Mouse (Mus musculus): ENCODE measurements at regions not wholly inside any gene's neighbourhood (a gene's known extent, or its start where the extent isn't known, plus 50 kb on each side); places are given as distances from the start of the nearest gene placed in this dataset.

DNA sequence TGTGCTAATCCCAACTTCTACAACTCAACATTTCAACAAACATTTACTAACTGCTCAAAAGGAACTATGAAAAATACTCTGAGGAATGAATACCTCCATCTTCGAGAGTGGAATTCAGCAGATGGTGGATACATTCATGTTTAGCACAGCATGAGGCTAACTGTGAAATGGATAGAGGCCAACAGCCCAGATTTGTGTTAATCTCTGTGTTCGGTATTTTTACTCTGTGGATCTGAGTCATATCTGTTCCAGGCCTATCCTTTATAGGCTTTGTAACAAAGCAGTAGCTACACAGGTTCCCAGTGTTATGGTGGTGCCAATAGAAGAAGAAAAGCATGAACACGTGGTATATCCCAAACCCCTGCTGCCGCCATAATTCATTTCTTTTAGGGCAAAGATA, 148.4 kb upstream of the Fbxl7 start:
- no peaks in the 10 kb centered on the region for H3K9me3 ChIP-seq (ENCODE audit: control insufficient read depth, low read length)
- H3K27ac ChIP-seq (replicated peaks; ENCODE audit: low read depth, low read length): no peak overlapping the region
- no peaks in the 10 kb centered on the region for H3K4me1 ChIP-seq (ENCODE audit: control insufficient read depth, insufficient read depth, low read length)
- H3K9ac ChIP-seq (ENCODE audit: low read depth, low read length, severe bottlenecking): no peak overlapping the region
- no peaks in the 10 kb centered on the region for H3K36me3 ChIP-seq (ENCODE audit: control insufficient read depth, insufficient read depth, low read length)
- H3K27me3 ChIP-seq (ENCODE audit: control insufficient read depth, insufficient read depth, low read length): no peaks in the 10 kb centered on the region
- H3K4me3 ChIP-seq (replicated peaks; ENCODE audit: low read length): no peak overlapping the region
- no peak for TF ChIP-seq POLR2A (IDR thresholded peaks at IDR 0.05; ENCODE audit: borderline replicate concordance, extremely low read depth, insufficient read depth, insufficient read length)
- WGBS: 82% methylated on average over 4 of the region's 4 CpGs
- H3K4me2 ChIP-seq (replicated peaks; ENCODE audit: low read depth, low read length, severe bottlenecking): no peak overlapping the region
- ATAC-seq (ENCODE audit: low FRiP score, low read depth): no peak
- no peak for DNase-seq (ENCODE audit: low spot score)

- DNase-seq (ENCODE audit: low spot score): no peak
- H3K4me2 ChIP-seq (replicated peaks; ENCODE audit: low read depth, low read length, severe bottlenecking): no peak overlapping the region
- no peak for TF ChIP-seq POLR2A (IDR thresholded peaks at IDR 0.05; ENCODE audit: borderline replicate concordance, extremely low read depth, insufficient read depth, insufficient read length)
- H3K27me3 ChIP-seq (ENCODE audit: control insufficient read depth, insufficient read depth, low read length): no peaks in the 10 kb centered on the region
- ATAC-seq (ENCODE audit: low FRiP score, low read depth): no peak
- no peaks in the 10 kb centered on the region for H3K9me3 ChIP-seq (ENCODE audit: control insufficient read depth, low read length)
- H3K36me3 ChIP-seq (ENCODE audit: control insufficient read depth, insufficient read depth, low read length): no peaks in the 10 kb centered on the region
- no peaks in the 10 kb centered on the region for H3K4me1 ChIP-seq (ENCODE audit: control insufficient read depth, insufficient read depth, low read length)
- 82% methylated on average over 2 of the region's 2 CpGs for WGBS
- no peak overlapping the region for H3K27ac ChIP-seq (replicated peaks; ENCODE audit: low read depth, low read length)
- H3K9ac ChIP-seq (ENCODE audit: low read depth, low read length, severe bottlenecking): no peak overlapping the region
- no peak overlapping the region for H3K4me3 ChIP-seq (replicated peaks; ENCODE audit: low read length)
Observed at GRCm38 (mm10) chr15:27050673-27051072, 155.3 kb upstream of the Fbxl7 start.

GRCm38 (mm10) chr15:27063456-27063855, 168.1 kb upstream of the Fbxl7 start:
- no peak for DNase-seq (ENCODE audit: low spot score)

GRCm38 (mm10) chr15:27063971-27064370, 168.6 kb upstream of the Fbxl7 start:
- no peak overlapping the region for H3K4me2 ChIP-seq (replicated peaks; ENCODE audit: low read depth, low read length, severe bottlenecking)
- H3K4me1 ChIP-seq (ENCODE audit: control insufficient read depth, insufficient read depth, low read length): no peaks in the 10 kb centered on the region
- H3K36me3 ChIP-seq (ENCODE audit: control insufficient read depth, insufficient read depth, low read length): no peaks in the 10 kb centered on the region
- no peak for DNase-seq (ENCODE audit: low spot score)
- no peak overlapping the region for H3K4me3 ChIP-seq (replicated peaks; ENCODE audit: low read length)
- TF ChIP-seq POLR2A (IDR thresholded peaks at IDR 0.05; ENCODE audit: borderline replicate concordance, extremely low read depth, insufficient read depth, insufficient read length): no peak
- WGBS: 81% methylated on average over 4 of the region's 4 CpGs
- no peak overlapping the region for H3K27ac ChIP-seq (replicated peaks; ENCODE audit: low read depth, low read length)
- no peaks in the 10 kb centered on the region for H3K9me3 ChIP-seq (ENCODE audit: control insufficient read depth, low read length)
- ATAC-seq (ENCODE audit: low FRiP score, low read depth): no peak
- no peaks in the 10 kb centered on the region for H3K27me3 ChIP-seq (ENCODE audit: control insufficient read depth, insufficient read depth, low read length)
- H3K9ac ChIP-seq (ENCODE audit: low read depth, low read length, severe bottlenecking): no peak overlapping the region

More at GRCm38 (mm10) chr15:27063456-27063855, 168.1 kb upstream of the Fbxl7 start:
- H3K36me3 ChIP-seq (ENCODE audit: control insufficient read depth, insufficient read depth, low read length): no peaks in the 10 kb centered on the region
- no peak overlapping the region for H3K27ac ChIP-seq (replicated peaks; ENCODE audit: low read depth, low read length)
- TF ChIP-seq POLR2A (IDR thresholded peaks at IDR 0.05; ENCODE audit: borderline replicate concordance, extremely low read depth, insufficient read depth, insufficient read length): no peak
- no peaks in the 10 kb centered on the region for H3K9me3 ChIP-seq (ENCODE audit: control insufficient read depth, low read length)
- H3K4me1 ChIP-seq (ENCODE audit: control insufficient read depth, insufficient read depth, low read length): no peaks in the 10 kb centered on the region
- no peak overlapping the region for H3K4me2 ChIP-seq (replicated peaks; ENCODE audit: low read depth, low read length, severe bottlenecking)
- no peak overlapping the region for H3K9ac ChIP-seq (ENCODE audit: low read depth, low read length, severe bottlenecking)
- no peak for ATAC-seq (ENCODE audit: low FRiP score, low read depth)
- H3K4me3 ChIP-seq (replicated peaks; ENCODE audit: low read length): no peak overlapping the region
- no peaks in the 10 kb centered on the region for H3K27me3 ChIP-seq (ENCODE audit: control insufficient read depth, insufficient read depth, low read length)

GRCm38 (mm10) chr15:27067691-27068090, 172.3 kb upstream of the Fbxl7 start:
- no peak for TF ChIP-seq POLR2A (IDR thresholded peaks at IDR 0.05; ENCODE audit: borderline replicate concordance, extremely low read depth, insufficient read depth, insufficient read length)
- Histone ChIP-seq H3K4me2 (replicated peaks; ENCODE audit: low read depth, low read length, severe bottlenecking) (no peak overlapping the region), H3K9ac (ENCODE audit: low read depth, low read length, severe bottlenecking) (no peak overlapping the region), H3K27me3 (ENCODE audit: control insufficient read depth, insufficient read depth, low read length) (no peaks in the 10 kb centered on the region), H3K4me3 (replicated peaks; ENCODE audit: low read length) (no peak overlapping the region), H3K4me1 (ENCODE audit: control insufficient read depth, insufficient read depth, low read length) (no peaks in the 10 kb centered on the region), H3K9me3 (ENCODE audit: control insufficient read depth, low read length) (no peaks in the 10 kb centered on the region), H3K36me3 (ENCODE audit: control insufficient read depth, insufficient read depth, low read length) (no peaks in the 10 kb centered on the region), H3K27ac (replicated peaks; ENCODE audit: low read depth, low read length) (no peak overlapping the region)
- ATAC-seq (ENCODE audit: low FRiP score, low read depth) (no peak), DNase-seq (ENCODE audit: low spot score) (no peak)
- WGBS: 56% methylated on average over 1 of the region's 1 CpGs

GRCm38 (mm10) chr15:27077926-27078325, 182.5 kb upstream of the Fbxl7 start:
- Histone ChIP-seq H3K36me3 (ENCODE audit: control insufficient read depth, insufficient read depth, low read length) (no peaks in the 10 kb centered on the region), H3K4me1 (ENCODE audit: control insufficient read depth, insufficient read depth, low read length) (no peaks in the 10 kb centered on the region), H3K27ac (replicated peaks; ENCODE audit: low read depth, low read length) (no peak overlapping the region), H3K4me2 (replicated peaks; ENCODE audit: low read depth, low read length, severe bottlenecking) (no peak overlapping the region), H3K4me3 (replicated peaks; ENCODE audit: low read length) (no peak overlapping the region), H3K9me3 (ENCODE audit: control insufficient read depth, low read length) (no peaks in the 10 kb centered on the region), H3K27me3 (ENCODE audit: control insufficient read depth, insufficient read depth, low read length) (no peaks in the 10 kb centered on the region), H3K9ac (ENCODE audit: low read depth, low read length, severe bottlenecking) (no peak overlapping the region)
- no peak for ATAC-seq (ENCODE audit: low FRiP score, low read depth)
- DNase-seq (ENCODE audit: low spot score): no peak
- TF ChIP-seq POLR2A (IDR thresholded peaks at IDR 0.05; ENCODE audit: borderline replicate concordance, extremely low read depth, insufficient read depth, insufficient read length): no peak
- 87% methylated on average over 4 of the region's 4 CpGs for WGBS

Data from limb, embryonic 14.5 days (tissue).